Mouse (Mus musculus): ENCODE results near the gene Tlk1. TPM values are rescaled to one million over a fixed set of nuclear protein-coding genes. Genes with fewer than 3 reads are reported as not detected.

The Tlk1 gene
- 36.4 and 45.7 TPM in 2 replicates for polyA plus RNA-seq (2015; fragmentation: Nextera tagmentation; extraction: Ambion mirVana)

DNA sequence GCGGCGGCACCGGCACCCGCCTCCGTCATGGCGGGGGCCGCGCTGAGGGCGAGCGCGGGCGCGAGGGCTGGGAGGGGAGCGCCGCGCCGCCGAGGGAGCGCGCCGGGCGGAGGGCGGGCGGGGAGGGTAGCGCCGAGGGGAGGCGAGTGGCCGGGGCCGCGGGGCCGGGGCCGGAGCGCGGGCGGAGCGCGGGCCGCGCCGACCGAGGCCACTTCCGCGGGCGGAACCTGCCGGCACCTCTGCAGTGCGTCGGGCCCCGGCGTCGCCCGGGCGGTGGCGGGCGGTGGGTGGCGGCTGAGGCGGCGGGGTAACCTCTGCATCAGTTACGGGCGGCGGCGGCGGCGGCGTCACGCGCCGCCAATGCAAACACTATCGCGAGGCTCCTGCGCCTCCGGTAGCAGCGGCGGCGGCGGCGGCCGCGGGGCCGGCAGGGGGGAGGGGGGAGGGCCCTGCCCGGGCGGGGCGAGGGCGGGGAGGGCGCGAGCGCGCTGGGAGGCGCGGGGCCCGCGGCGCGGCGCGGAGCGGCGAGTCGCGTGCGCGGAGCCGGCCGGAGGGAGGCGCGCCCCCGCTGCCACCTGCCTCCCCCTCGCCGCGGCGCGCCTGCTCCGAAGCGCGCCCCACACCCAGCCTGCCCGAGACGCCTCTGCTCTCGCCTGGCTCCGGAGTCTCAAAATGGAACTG lies at the start of gene Tlk1:
TSS of gene Tlk1 (minus strand) at position 358 of the 681 bp plus-strand sequence.
- Histone ChIP-seq H3K4me3 (replicated peaks) (peak within 1 kb of the TSS; percentile 98), H3K4me2 (replicated peaks) (peak within 1 kb of the TSS; percentile 57), H3K9me3 (no peaks in the 10 kb centered on the region), H3K36me3 (no peaks in the 10 kb centered on the region), H3K27ac (peak within 1 kb of the TSS; percentile 100), H3K27me3 (replicated peaks) (no peaks in the 10 kb centered on the region), H3K9ac (peak within 1 kb of the TSS; percentile 99), H3K4me1 (replicated peaks) (peaks cover 2% of the 10 kb centered on the region; the same call in 1 of the 2 replicates)
- under 1% methylated on average over 99 of the region's 118 CpGs for WGBS
- ATAC-seq, result peak; percentile 94

DNA sequence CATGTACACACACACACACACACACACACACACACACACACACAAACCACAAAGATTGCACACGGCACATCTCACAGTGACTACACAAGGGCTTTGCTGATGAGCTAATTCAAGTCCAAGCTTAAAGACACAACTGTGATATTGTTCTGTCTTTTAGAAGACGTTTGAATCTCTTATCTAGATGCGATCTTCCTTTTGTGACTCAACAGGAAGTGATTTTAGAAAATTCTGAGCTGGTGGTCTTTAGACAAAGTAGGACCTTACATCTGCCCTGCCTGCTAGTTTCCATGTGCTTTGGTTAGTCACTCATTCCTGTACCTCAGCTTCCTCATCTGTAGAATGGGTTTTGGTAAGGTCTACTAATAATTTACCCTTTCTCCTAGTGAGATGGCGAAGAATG lies 49.6 kb upstream of the Tlk1 start:
- Histone ChIP-seq H3K36me3 (no peaks in the 10 kb centered on the region), H3K9me3 (no peaks in the 10 kb centered on the region), H3K27me3 (replicated peaks) (no peaks in the 10 kb centered on the region), H3K27ac (no peak overlapping the region), H3K4me1 (replicated peaks) (no peaks in the 10 kb centered on the region), H3K4me2 (replicated peaks) (no peak overlapping the region), H3K4me3 (replicated peaks) (no peak overlapping the region), H3K9ac (no peak overlapping the region)
- no peak for ATAC-seq
- 75% methylated on average over 4 of the region's 4 CpGs for WGBS

DNA sequence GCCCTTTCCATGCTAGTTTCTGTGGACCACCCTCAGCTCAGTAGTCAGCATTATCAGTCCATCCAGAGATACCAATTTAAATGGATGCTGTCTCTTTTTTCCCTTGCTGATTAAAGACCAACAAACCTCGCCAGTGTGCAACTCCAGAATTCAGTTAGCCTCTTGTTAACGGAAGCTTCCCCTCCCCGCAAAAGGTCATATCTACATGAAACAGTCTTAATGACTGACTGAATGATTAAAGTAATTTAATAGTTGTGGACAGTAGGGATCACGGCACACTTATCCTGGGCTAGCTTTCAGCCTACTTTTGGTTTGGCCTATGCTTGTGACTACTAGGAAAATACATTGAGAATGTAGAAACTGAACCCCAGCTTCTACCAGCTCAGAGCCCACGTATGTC lies 47.6 kb upstream of the Tlk1 start:
- H3K36me3 ChIP-seq, result no peaks in the 10 kb centered on the region
- no peak overlapping the region for H3K4me2 ChIP-seq (replicated peaks)
- no peaks in the 10 kb centered on the region for H3K4me1 ChIP-seq (replicated peaks)
- no peaks in the 10 kb centered on the region for H3K27me3 ChIP-seq (replicated peaks)
- no peaks in the 10 kb centered on the region for H3K9me3 ChIP-seq
- WGBS, result 73% methylated on average over 5 of the region's 5 CpGs
- no peak for ATAC-seq
- H3K27ac ChIP-seq, result no peak overlapping the region
- H3K4me3 ChIP-seq (replicated peaks), result no peak overlapping the region
- H3K9ac ChIP-seq, result no peak overlapping the region

DNA sequence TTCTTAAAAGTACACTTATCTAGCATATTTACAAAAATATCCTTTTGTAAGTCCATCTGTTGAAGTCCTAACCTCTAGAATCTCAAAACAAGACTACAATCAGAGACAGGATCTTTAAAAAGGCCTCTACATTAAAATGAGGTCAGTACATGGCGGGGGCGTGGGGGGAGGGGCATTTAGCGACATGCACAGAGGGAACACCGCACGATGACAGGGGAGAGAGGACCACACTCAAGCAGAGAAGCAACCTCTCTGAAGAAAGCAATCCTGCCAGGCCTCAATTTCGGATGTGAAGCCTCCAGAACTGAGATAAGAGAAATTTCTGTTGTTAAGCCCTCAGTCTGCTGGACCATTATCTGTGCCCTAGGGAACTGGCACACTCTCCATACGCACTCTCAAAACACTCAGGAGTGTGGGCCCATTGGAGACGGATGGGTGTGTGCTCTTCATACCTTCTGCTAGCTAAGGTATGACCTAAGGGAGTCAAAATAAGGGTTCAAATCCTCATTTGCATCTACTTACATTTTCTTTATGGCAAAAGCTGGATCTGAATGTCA lies 46.0 kb upstream of the Tlk1 start:
- 63% methylated on average over 8 of the region's 8 CpGs for WGBS
- H3K4me3 ChIP-seq (replicated peaks), result no peak overlapping the region
- H3K27me3 ChIP-seq (replicated peaks), result no peaks in the 10 kb centered on the region
- H3K4me1 ChIP-seq (replicated peaks), result no peaks in the 10 kb centered on the region
- no peak overlapping the region for H3K4me2 ChIP-seq (replicated peaks)
- no peaks in the 10 kb centered on the region for H3K9me3 ChIP-seq
- ATAC-seq, result no peak
- no peaks in the 10 kb centered on the region for H3K36me3 ChIP-seq
- no peak overlapping the region for H3K27ac ChIP-seq
- no peak overlapping the region for H3K9ac ChIP-seq

DNA sequence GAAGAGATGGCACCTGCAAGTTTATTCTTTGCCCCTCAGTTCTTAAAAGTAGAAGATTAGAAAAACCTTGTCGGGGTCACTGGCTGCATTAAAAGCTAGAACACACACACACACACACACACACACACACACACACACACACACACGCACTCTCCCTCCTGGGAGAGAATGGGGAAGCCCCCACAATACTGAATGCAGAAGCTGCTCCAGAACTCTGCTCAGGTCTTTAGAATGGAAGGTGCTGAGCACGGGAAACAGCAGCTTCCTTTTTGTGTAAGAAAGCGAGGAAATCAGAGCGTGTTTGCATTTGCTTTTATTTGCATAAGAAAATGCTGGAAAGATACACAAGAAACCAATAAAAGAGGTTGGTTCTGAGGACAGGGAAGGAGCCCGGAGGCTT lies 45.3 kb upstream of the Tlk1 start:
- no peaks in the 10 kb centered on the region for H3K9me3 ChIP-seq
- H3K36me3 ChIP-seq, result no peaks in the 10 kb centered on the region
- no peak overlapping the region for H3K27ac ChIP-seq
- no peak overlapping the region for H3K9ac ChIP-seq
- H3K4me2 ChIP-seq (replicated peaks), result no peak overlapping the region
- ATAC-seq, result no peak
- H3K27me3 ChIP-seq (replicated peaks), result no peaks in the 10 kb centered on the region
- H3K4me3 ChIP-seq (replicated peaks), result no peak overlapping the region
- 49% methylated on average over 6 of the region's 6 CpGs for WGBS
- no peaks in the 10 kb centered on the region for H3K4me1 ChIP-seq (replicated peaks)

DNA sequence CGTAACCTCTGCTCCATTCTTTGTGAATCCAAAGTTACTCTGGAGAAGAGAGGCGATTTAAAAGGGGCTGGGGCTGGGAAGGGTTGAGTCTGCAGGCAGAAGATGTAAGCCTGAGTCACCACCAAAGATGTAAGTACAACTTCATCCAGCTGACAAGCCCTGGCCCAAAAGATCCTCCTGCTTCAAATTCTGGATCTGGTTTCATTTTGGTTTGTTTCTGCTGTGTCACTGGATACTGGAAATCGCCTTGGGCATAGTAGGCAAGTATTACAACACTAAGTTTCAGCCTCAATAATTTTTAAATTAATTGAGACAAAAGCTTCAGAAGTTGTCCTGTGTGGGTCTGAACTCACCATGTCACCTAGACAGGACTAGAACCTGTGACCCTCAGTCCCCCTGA lies 43.6 kb upstream of the Tlk1 start:
- no peak overlapping the region for H3K4me2 ChIP-seq (replicated peaks)
- H3K4me3 ChIP-seq (replicated peaks), result no peak overlapping the region
- H3K9me3 ChIP-seq, result no peaks in the 10 kb centered on the region
- no peak overlapping the region for H3K9ac ChIP-seq
- H3K27ac ChIP-seq, result no peak overlapping the region
- H3K36me3 ChIP-seq, result no peaks in the 10 kb centered on the region
- WGBS, result 93% methylated on average over 3 of the region's 3 CpGs
- no peak for ATAC-seq
- H3K27me3 ChIP-seq (replicated peaks), result no peaks in the 10 kb centered on the region
- no peaks in the 10 kb centered on the region for H3K4me1 ChIP-seq (replicated peaks)

DNA sequence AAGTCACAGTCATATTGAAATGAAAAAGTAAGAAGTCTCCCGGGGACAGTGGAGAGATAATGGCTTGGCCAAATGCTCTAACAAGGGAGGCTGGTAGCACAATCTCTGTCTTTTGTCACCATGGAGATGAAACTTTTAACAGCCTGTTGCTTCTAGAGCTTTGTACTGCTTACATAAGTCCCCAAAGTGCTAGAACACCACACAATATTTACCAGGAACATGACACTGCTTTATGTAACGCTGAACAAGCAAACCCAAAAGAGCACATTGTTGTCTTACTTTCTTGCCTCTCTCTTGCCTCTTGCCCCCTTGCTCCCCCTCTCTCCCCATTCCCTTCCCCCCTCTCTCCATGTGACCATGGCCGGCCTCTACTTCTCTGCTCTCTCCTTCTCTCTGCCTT lies 41.7 kb upstream of the Tlk1 start:
- no peaks in the 10 kb centered on the region for H3K27me3 ChIP-seq (replicated peaks)
- no peak overlapping the region for H3K9ac ChIP-seq
- no peak overlapping the region for H3K4me3 ChIP-seq (replicated peaks)
- no peak for ATAC-seq
- no peaks in the 10 kb centered on the region for H3K36me3 ChIP-seq
- no peak overlapping the region for H3K27ac ChIP-seq
- WGBS, result 83% methylated on average over 3 of the region's 3 CpGs
- no peaks in the 10 kb centered on the region for H3K4me1 ChIP-seq (replicated peaks)
- H3K9me3 ChIP-seq, result no peaks in the 10 kb centered on the region
- H3K4me2 ChIP-seq (replicated peaks), result no peak overlapping the region

DNA sequence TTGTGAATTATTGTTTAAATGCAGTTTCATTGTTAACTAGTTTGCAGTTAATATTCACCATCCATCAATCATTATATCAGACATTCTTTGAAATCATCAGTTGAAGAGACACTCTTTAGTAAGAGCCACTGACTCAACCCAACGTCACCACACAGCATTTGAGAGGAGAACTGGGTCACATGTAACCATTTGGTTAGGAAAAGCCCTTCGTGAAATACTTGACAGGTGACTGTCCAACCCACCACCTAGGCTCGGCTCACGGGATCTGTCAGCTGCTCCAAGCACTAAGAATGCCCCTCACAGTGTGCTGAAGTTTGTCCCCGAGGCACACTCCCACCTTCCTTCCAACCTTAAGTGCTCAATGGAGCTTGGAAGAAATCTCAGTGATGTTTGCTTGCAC lies 37.4 kb upstream of the Tlk1 start:
- Histone ChIP-seq H3K27ac (no peak overlapping the region), H3K9me3 (no peaks in the 10 kb centered on the region), H3K4me2 (replicated peaks) (no peak overlapping the region), H3K9ac (no peak overlapping the region), H3K4me1 (replicated peaks) (no peaks in the 10 kb centered on the region), H3K36me3 (no peaks in the 10 kb centered on the region), H3K4me3 (replicated peaks) (no peak overlapping the region), H3K27me3 (replicated peaks) (no peaks in the 10 kb centered on the region)
- 84% methylated on average over 5 of the region's 5 CpGs for WGBS
- no peak for ATAC-seq

DNA sequence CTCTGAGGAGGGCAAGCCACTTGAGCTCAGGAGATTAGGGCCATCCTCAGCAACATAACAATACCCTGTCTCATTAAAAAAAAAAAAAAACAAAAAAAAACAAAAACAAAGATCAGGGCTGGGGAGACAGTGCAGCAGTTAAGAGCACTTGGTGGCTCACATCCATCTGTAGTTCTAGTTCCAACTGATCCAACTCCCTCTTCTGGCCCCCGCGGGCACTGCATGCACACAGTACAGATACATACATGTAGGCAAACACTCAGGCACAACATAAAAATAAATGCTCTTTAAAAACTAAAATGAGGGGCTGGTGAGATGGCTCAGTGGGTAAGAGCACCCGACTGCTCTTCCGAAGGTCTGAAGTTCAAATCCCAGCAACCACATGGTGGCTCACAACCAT lies 34.2 kb upstream of the Tlk1 start:
- H3K27me3 ChIP-seq (replicated peaks), result no peaks in the 10 kb centered on the region
- 95% methylated on average over 4 of the region's 4 CpGs for WGBS
- no peak for ATAC-seq

DNA sequence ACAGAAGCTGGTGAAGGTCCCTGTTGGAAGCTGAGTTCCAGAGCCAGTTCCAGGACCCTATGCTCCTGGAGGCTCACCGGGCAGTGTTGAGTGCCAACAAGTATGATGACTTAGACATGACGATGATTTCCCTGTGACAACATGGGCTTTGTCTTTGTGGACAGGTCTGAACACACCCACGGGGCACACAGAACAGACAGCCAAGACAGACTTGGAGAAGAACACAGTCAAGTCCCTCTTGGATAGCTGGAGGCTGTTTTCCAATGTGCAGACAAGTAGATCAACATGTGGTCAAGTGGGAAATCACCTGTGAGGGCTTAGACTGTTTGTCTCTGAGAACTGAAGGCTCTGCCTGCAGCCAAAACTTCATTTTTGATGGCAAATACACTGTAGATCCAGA lies 31.4 kb upstream of the Tlk1 start:
- H3K9ac ChIP-seq, result no peak overlapping the region
- no peaks in the 10 kb centered on the region for H3K27me3 ChIP-seq (replicated peaks)
- H3K27ac ChIP-seq, result no peak overlapping the region
- WGBS, result 94% methylated on average over 3 of the region's 3 CpGs
- H3K4me2 ChIP-seq (replicated peaks), result no peak overlapping the region
- no peaks in the 10 kb centered on the region for H3K9me3 ChIP-seq
- no peak overlapping the region for H3K4me3 ChIP-seq (replicated peaks)
- no peak for ATAC-seq
- no peaks in the 10 kb centered on the region for H3K36me3 ChIP-seq
- no peaks in the 10 kb centered on the region for H3K4me1 ChIP-seq (replicated peaks)

More for the DNA sequence above, 34.2 kb upstream of the Tlk1 start:
- H3K9me3 ChIP-seq, result no peaks in the 10 kb centered on the region
- no peaks in the 10 kb centered on the region for H3K36me3 ChIP-seq
- H3K4me3 ChIP-seq (replicated peaks), result no peak overlapping the region
- no peak overlapping the region for H3K9ac ChIP-seq
- H3K4me2 ChIP-seq (replicated peaks), result no peak overlapping the region
- no peaks in the 10 kb centered on the region for H3K4me1 ChIP-seq (replicated peaks)
- H3K27ac ChIP-seq, result no peak overlapping the region

DNA sequence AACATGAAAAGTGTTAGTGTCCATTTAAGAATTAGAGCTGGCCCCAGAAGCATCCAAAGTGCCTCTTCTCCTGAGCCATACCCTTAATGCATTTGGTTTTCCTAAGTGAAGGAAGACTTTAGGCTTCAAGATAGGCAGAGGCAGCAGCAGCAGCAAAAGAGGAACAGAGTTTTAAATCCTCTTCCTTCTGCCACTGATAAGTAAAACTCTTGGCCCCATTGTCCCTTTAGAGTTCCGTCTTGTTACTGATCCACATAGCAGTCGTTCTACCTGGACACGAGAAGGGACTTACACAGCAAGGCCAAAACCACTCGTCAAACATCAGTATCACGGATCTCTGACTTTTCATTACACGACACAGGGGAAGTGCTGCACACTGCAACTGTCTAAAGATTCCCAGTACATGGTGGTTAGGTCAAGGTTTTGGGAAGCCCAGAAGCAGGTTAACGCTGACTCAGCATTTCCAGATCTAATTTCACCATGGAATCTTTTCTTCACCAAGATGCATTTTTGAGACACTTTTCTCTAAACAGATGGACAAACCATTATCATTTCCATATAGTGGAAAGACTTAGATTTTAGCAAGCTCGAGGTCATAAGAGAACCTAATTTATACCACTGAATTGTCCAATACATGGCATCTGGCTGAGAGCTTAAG lies 28.8 kb upstream of the Tlk1 start:
- Histone ChIP-seq H3K4me3 (replicated peaks) (no peak overlapping the region), H3K4me1 (replicated peaks) (no peaks in the 10 kb centered on the region), H3K4me2 (replicated peaks) (no peak overlapping the region), H3K9me3 (no peaks in the 10 kb centered on the region), H3K9ac (no peak overlapping the region), H3K27me3 (replicated peaks) (no peaks in the 10 kb centered on the region), H3K27ac (no peak overlapping the region), H3K36me3 (no peaks in the 10 kb centered on the region)
- 90% methylated on average over 8 of the region's 8 CpGs for WGBS
- no peak for ATAC-seq

DNA sequence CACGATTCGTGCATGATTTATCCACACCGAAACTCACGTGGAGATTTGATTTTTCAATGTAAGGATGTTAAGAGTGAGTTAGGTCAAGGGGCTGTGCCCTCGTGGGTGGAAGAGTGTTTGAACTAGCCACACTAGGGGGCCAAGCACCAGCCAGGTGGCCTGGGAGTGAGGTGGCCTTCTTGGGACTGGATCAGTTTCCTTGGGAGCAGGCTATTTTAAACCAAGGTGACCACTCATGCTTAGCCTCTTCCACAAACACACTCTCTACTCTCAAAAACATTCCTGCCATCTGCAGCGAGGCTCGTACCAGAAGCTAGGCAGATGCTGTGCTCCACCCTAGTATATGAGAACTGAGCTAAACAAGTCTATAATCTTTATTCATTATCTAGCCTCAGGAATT lies 27.8 kb upstream of the Tlk1 start:
- Histone ChIP-seq H3K36me3 (no peaks in the 10 kb centered on the region), H3K4me2 (replicated peaks) (no peak overlapping the region), H3K27me3 (replicated peaks) (no peaks in the 10 kb centered on the region), H3K9ac (no peak overlapping the region), H3K27ac (no peak overlapping the region), H3K4me1 (replicated peaks) (no peaks in the 10 kb centered on the region), H3K4me3 (replicated peaks) (no peak overlapping the region), H3K9me3 (no peaks in the 10 kb centered on the region)
- ATAC-seq, result no peak
- WGBS, result 64% methylated on average over 7 of the region's 7 CpGs

DNA sequence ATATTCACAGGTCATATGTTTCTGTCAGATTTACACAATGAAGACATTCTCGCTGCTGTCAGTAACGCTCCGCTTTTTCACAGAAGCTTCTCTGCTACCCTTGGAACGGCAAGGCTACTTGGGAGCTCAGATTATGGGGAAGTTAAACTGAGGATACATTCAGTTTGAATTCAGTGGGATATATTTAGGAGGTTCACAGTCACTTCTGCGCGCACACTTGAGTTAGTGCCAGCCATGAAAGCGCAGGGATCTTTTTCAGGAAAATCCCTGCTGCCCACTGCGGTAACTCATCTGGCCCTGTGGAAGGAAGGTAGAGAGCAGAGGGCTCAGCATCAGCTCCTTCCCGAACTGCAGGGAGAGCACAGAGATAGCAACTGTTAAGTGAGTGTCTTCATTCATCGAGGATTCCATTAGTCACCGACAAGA lies 27.3 kb upstream of the Tlk1 start:
- WGBS, result 53% methylated on average over 11 of the region's 11 CpGs
- ATAC-seq, result no peak
- H3K4me1 ChIP-seq (replicated peaks), result no peaks in the 10 kb centered on the region
- no peak overlapping the region for H3K27ac ChIP-seq
- no peak overlapping the region for H3K9ac ChIP-seq
- no peaks in the 10 kb centered on the region for H3K36me3 ChIP-seq
- H3K9me3 ChIP-seq, result no peaks in the 10 kb centered on the region
- H3K4me2 ChIP-seq (replicated peaks), result no peak overlapping the region
- H3K4me3 ChIP-seq (replicated peaks), result no peak overlapping the region
- H3K27me3 ChIP-seq (replicated peaks), result no peaks in the 10 kb centered on the region
